Mouse (Mus musculus): Measurements from ENCODE around the gene Gm4312.
"Not testable (repeated sequence)": the region's sequence is repeated elsewhere in the genome, so short reads cannot be mapped to it uniquely, and the experiment has no call there.

Gene Gm4312

DNA sequence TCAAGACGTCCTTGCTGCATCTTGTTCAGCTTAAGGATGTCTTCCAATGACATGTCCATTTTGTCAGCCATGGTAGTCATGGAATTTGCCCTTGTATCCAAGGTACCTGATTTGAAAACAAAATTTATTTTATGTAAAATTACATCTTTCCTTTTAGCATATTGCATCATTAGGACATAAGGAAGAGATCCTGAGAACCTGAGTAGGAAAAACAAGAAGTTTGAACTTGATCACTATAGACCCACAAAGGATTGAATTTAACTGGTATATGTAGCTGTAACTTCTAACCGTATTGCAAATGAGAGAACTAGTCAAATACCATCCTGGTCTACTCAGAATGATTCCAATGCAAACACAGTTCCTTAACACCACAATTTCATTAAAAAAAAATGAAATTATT, at the start of gene Gm4312:
TSS of gene Gm4312 (minus strand) at position 101 of the 400 bp plus-strand sequence.
- not testable (repeated sequence) for DNase-seq

DNA sequence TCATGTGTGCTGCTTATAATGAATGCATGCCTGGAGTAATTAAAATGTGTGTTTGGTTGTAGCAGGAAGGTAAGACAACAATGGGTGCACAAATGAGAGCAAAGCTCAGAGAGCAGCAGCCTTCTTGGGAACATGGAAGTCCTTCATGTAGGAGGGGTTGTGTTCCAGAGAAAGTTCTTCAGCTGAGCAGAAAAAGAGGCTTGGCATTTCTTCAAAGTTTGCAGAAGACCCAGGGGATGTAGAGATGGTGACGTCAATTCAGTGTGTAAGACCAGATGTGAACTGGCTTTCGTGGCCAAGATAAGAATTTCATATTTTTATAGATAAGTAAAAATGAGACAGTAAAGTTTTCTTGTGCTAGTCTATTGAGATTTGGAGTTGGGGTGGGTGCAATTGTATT, 45.2 kb upstream of the Gm4312 start:
- DNase-seq: no peak

DNA sequence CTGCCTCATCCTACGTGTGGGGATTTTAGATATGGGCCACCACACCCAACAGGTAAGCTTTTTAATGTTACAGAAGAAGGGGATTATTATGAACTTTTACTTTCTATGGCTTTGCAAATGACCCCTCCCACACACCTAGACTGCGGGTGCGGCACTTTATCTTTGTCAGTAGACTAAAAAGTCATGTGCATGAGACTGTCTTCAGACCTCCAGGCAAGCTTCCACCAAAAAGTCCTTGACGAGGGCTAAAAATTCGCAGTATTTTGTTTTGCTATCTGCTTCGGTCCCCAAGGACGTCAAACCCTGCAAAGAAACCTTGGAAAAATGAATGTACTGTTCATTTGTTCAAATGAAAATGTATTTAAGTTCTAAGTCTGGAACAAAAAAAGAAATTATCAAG, 33.2 kb upstream of the Gm4312 start:
- DNase-seq: no peak

DNA sequence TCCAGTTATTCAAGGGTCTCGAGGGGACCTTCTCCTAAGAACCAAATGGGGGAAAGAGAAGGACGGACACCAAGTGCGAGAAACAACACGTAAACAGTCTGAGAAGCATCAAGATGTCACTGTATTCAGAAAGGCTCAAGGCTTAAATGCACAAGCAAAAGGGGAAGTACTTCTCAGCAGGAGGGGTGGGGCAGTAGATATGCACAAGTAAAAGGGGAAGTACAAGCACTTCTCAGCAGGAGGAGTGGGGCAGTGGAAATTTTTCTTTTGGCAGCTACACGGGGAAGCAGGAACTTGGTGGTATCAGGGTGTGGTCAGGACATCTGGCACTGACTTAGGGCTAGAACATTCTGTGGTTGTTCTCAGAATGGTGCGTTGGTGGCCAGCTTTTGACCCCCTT, 19.9 kb upstream of the Gm4312 start:
- not testable (repeated sequence) for DNase-seq

DNA sequence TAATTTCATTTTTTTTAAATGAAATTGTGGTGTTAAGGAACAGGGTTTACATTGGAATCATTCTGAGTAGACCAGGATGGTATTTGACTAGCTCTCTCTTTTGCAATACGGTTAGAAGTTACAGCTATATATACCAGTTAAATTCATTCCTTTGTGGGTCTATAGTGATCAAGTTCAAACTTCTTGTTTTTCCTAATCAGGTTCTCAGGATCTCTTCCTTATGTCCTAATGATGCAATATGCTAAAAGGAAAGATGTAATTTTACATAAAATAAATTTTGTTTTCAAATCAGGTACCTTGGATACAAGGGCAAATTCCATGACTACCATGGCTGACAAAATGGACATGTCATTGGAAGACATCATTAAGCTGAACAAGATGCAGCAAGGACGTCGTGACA, 21.3 kb downstream of the Gm4312 start, which contains the start of gene Gm4307:
TSS of gene Gm4307 (plus strand) at position 301 of the 400 bp plus-strand sequence.
- not testable (repeated sequence) for DNase-seq

DNA sequence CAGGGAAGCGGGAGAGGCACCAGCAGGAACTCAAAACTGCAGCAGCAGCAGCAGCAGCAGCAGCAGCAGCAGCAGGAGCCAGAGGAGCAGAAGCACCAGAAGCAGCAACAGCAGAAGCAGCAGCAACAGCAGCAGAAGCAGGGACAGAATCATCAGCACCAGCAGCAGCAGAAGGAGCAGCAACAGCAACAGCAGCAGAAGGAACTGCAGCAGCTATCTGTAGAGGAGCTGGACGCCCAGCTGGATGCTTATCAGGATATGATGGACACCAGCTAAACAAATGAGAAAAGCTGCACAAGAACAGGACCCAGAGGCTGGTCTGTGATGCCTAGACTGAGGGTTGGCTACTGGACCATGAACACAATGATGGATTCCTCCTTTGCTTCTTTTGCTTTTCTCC, 25.5 kb downstream of the Gm4312 start:
- DNase-seq: not testable (repeated sequence)

DNA sequence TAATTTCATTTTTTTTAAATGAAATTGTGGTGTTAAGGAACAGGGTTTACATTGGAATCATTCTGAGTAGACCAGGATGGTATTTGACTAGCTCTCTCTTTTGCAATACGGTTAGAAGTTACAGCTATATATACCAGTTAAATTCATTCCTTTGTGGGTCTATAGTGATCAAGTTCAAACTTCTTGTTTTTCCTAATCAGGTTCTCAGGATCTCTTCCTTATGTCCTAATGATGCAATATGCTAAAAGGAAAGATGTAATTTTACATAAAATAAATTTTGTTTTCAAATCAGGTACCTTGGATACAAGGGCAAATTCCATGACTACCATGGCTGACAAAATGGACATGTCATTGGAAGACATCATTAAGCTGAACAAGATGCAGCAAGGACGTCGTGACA, 31.6 kb downstream of the Gm4312 start, which contains the start of gene Gm4305:
TSS of gene Gm4305 (plus strand) at position 301 of the 400 bp plus-strand sequence.
- DNase-seq: not testable (repeated sequence)

DNA sequence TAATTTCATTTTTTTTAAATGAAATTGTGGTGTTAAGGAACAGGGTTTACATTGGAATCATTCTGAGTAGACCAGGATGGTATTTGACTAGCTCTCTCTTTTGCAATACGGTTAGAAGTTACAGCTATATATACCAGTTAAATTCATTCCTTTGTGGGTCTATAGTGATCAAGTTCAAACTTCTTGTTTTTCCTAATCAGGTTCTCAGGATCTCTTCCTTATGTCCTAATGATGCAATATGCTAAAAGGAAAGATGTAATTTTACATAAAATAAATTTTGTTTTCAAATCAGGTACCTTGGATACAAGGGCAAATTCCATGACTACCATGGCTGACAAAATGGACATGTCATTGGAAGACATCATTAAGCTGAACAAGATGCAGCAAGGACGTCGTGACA, 36.7 kb downstream of the Gm4312 start, which contains the start of gene Gm4303:
TSS of gene Gm4303 (plus strand) at position 301 of the 400 bp plus-strand sequence.
- DNase-seq: not testable (repeated sequence)

DNA sequence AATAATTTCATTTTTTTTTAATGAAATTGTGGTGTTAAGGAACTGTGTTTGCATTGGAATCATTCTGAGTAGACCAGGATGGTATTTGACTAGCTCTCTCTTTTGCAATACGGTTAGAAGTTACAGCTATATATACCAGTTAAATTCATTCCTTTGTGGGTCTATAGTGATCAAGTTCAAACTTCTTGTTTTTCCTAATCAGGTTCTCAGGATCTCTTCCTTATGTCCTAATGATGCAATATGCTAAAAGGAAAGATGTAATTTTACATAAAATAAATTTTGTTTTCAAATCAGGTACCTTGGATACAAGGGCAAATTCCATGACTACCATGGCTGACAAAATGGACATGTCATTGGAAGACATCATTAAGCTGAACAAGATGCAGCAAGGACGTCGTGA, 41.8 kb downstream of the Gm4312 start, which contains the start of gene Gm4302:
TSS of gene Gm4302 (plus strand) at position 301 of the 400 bp plus-strand sequence.
- not testable (repeated sequence) for DNase-seq

DNA sequence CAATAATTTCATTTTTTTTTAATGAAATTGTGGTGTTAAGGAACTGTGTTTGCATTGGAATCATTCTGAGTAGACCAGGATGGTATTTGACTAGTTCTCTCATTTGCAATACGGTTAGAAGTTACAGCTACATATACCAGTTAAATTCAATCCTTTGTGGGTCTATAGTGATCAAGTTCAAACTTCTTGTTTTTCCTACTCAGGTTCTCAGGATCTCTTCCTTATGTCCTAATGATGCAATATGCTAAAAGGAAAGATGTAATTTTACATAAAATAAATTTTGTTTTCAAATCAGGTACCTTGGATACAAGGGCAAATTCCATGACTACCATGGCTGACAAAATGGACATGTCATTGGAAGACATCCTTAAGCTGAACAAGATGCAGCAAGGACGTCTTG, 47.0 kb downstream of the Gm4312 start, which contains the start of gene Gm4301:
TSS of gene Gm4301 (plus strand) at position 301 of the 400 bp plus-strand sequence.
- not testable (repeated sequence) for DNase-seq
